Mouse (Mus musculus) testis, adult 2 months (tissue): ENCODE results near the gene Acp2.

Experiments used
- CTCF ChIP-seq: fragments of 200-500 bp; IDR thresholded peaks from 2 replicates; pipeline ENCODE4 v1.5.1; 2012; ENCODE audit warnings: low read depth, mild to moderate bottlenecking, inconsistent platforms, low read length, moderate library complexity; ENCODE audit not compliant: control insufficient read depth, insufficient read depth, insufficient replicate concordance
- POLR2A ChIP-seq: fragments of 200-500 bp; IDR thresholded peaks from 2 replicates; pipeline ENCODE4 v1.6.1; 2012; ENCODE audit warnings: low read depth, mild to moderate bottlenecking, inconsistent platforms, low read length, moderate library complexity; ENCODE audit not compliant: control insufficient read depth

- TF ChIP-seq CTCF (no peak), POLR2A (no peak)
These were observed 42.1 kb upstream of the Acp2 start for GRCm38 (mm10) chr2:91160591-91160990.
